Mouse (Mus musculus): ENCODE data around the gene Krt84.

Gene Krt84

GRCm38 (mm10) chr15:101491431-101491830 lies 41.2 kb downstream of the Krt84 start, which contains the start of gene Krt83:
Krt83 (minus strand) TSS chr15:101491512.
- Histone ChIP-seq H3K27me3 (ENCODE audit: insufficient read depth, low read length) (peaks cover 24% of the 10 kb centered on the region; the same call in 1 of the 2 replicates), H3K4me3 (replicated peaks; ENCODE audit: low read length) (no peak within 1 kb of the TSS), H3K4me1 (replicated peaks; ENCODE audit: low read depth, low read length) (peaks cover 12% of the 10 kb centered on the region), H3K9me3 (ENCODE audit: low read length) (peaks cover 25% of the 10 kb centered on the region), H3K36me3 (ENCODE audit: insufficient read depth, low read length) (no peaks in the 10 kb centered on the region)
- TF ChIP-seq CTCF (conservative IDR thresholded peaks at IDR 0.05; ENCODE audit: low read length), result no peak
- TF ChIP-seq POU5F1 (IDR thresholded peaks at IDR 0.05; ENCODE audit: borderline replicate concordance, low read length), result no peak
- TF ChIP-seq NANOG (IDR thresholded peaks at IDR 0.05; ENCODE audit: borderline replicate concordance, low read length), result no peak

- H3K36me3 ChIP-seq (ENCODE audit: insufficient read depth, low read length), result no peaks in the 10 kb centered on the region
- TF ChIP-seq CTCF (conservative IDR thresholded peaks at IDR 0.05; ENCODE audit: low read length) (no peak), POU5F1 (IDR thresholded peaks at IDR 0.05; ENCODE audit: borderline replicate concordance, low read length) (no peak), NANOG (IDR thresholded peaks at IDR 0.05; ENCODE audit: borderline replicate concordance, low read length) (no peak)
- H3K9me3 ChIP-seq (ENCODE audit: low read length), result peaks cover 27% of the 10 kb centered on the region
These were observed 46.5 kb downstream of the Krt84 start for GRCm38 (mm10) chr15:101485911-101486635.

GRCm38 (mm10) chr15:101484939-101485338 lies 47.7 kb downstream of the Krt84 start:
- no peaks in the 10 kb centered on the region for H3K4me1 ChIP-seq (replicated peaks; ENCODE audit: low read depth, low read length)
- no peaks in the 10 kb centered on the region for H3K36me3 ChIP-seq (ENCODE audit: insufficient read depth, low read length)
- no peak for TF ChIP-seq POU5F1 (IDR thresholded peaks at IDR 0.05; ENCODE audit: borderline replicate concordance, low read length)
- TF ChIP-seq NANOG (IDR thresholded peaks at IDR 0.05; ENCODE audit: borderline replicate concordance, low read length), result no peak
- no peak for TF ChIP-seq CTCF (conservative IDR thresholded peaks at IDR 0.05; ENCODE audit: low read length)
- peaks cover 31% of the 10 kb centered on the region for H3K9me3 ChIP-seq (ENCODE audit: low read length)
- H3K4me3 ChIP-seq (replicated peaks; ENCODE audit: low read length), result no peak overlapping the region
- peaks cover 25% of the 10 kb centered on the region for H3K27me3 ChIP-seq (ENCODE audit: insufficient read depth, low read length)

More at GRCm38 (mm10) chr15:101485911-101486635, 46.5 kb downstream of the Krt84 start:
- no peaks in the 10 kb centered on the region for H3K4me1 ChIP-seq (replicated peaks; ENCODE audit: low read depth, low read length)
- H3K4me3 ChIP-seq (replicated peaks; ENCODE audit: low read length), result no peak overlapping the region
- H3K27me3 ChIP-seq (ENCODE audit: insufficient read depth, low read length), result peaks cover 15% of the 10 kb centered on the region; the same call in 1 of the 2 replicates

GRCm38 (mm10) chr15:101483646-101484045 lies 49.0 kb downstream of the Krt84 start:
- no peaks in the 10 kb centered on the region for H3K36me3 ChIP-seq (ENCODE audit: insufficient read depth, low read length)
- no peak overlapping the region for H3K4me3 ChIP-seq (replicated peaks; ENCODE audit: low read length)
- H3K27me3 ChIP-seq (ENCODE audit: insufficient read depth, low read length), result peaks cover 38% of the 10 kb centered on the region
- no peaks in the 10 kb centered on the region for H3K4me1 ChIP-seq (replicated peaks; ENCODE audit: low read depth, low read length)
- peaks cover 41% of the 10 kb centered on the region for H3K9me3 ChIP-seq (ENCODE audit: low read length)
- TF ChIP-seq POU5F1 (IDR thresholded peaks at IDR 0.05; ENCODE audit: borderline replicate concordance, low read length) (no peak), CTCF (conservative IDR thresholded peaks at IDR 0.05; ENCODE audit: low read length) (no peak)

GRCm38 (mm10) chr15:101482056-101482455 lies 50.6 kb downstream of the Krt84 start:
- Histone ChIP-seq H3K4me3 (replicated peaks; ENCODE audit: low read length) (no peak overlapping the region), H3K27me3 (ENCODE audit: insufficient read depth, low read length) (peaks cover 51% of the 10 kb centered on the region), H3K36me3 (ENCODE audit: insufficient read depth, low read length) (no peaks in the 10 kb centered on the region), H3K4me1 (replicated peaks; ENCODE audit: low read depth, low read length) (no peaks in the 10 kb centered on the region), H3K9me3 (ENCODE audit: low read length) (peaks cover 40% of the 10 kb centered on the region)
- no peak for TF ChIP-seq CTCF (conservative IDR thresholded peaks at IDR 0.05; ENCODE audit: low read length)
- no peak for TF ChIP-seq NANOG (IDR thresholded peaks at IDR 0.05; ENCODE audit: borderline replicate concordance, low read length)
- no peak for TF ChIP-seq POU5F1 (IDR thresholded peaks at IDR 0.05; ENCODE audit: borderline replicate concordance, low read length)

- no peak overlapping the region for H3K4me3 ChIP-seq (replicated peaks; ENCODE audit: low read length)
- H3K27me3 ChIP-seq (ENCODE audit: insufficient read depth, low read length), result peaks cover 52% of the 10 kb centered on the region
- peaks cover 47% of the 10 kb centered on the region for H3K9me3 ChIP-seq (ENCODE audit: low read length)
- no peaks in the 10 kb centered on the region for H3K4me1 ChIP-seq (replicated peaks; ENCODE audit: low read depth, low read length)
- TF ChIP-seq POU5F1 (IDR thresholded peaks at IDR 0.05; ENCODE audit: borderline replicate concordance, low read length), result no peak
- TF ChIP-seq NANOG (IDR thresholded peaks at IDR 0.05; ENCODE audit: borderline replicate concordance, low read length), result no peak
- no peak for TF ChIP-seq CTCF (conservative IDR thresholded peaks at IDR 0.05; ENCODE audit: low read length)
- H3K36me3 ChIP-seq (ENCODE audit: insufficient read depth, low read length), result no peaks in the 10 kb centered on the region
These were observed 53.0 kb downstream of the Krt84 start for GRCm38 (mm10) chr15:101479666-101480060.

GRCm38 (mm10) chr15:101479007-101479665 lies 53.5 kb downstream of the Krt84 start:
- TF ChIP-seq NANOG (IDR thresholded peaks at IDR 0.05; ENCODE audit: borderline replicate concordance, low read length) (no peak), POU5F1 (IDR thresholded peaks at IDR 0.05; ENCODE audit: borderline replicate concordance, low read length) (no peak), CTCF (conservative IDR thresholded peaks at IDR 0.05; ENCODE audit: low read length) (no peak)
- Histone ChIP-seq H3K36me3 (ENCODE audit: insufficient read depth, low read length) (no peaks in the 10 kb centered on the region), H3K4me3 (replicated peaks; ENCODE audit: low read length) (peak overlapping the region; percentile 48; the same call in 1 of the 2 replicates), H3K27me3 (ENCODE audit: insufficient read depth, low read length) (peaks cover 53% of the 10 kb centered on the region), H3K9me3 (ENCODE audit: low read length) (peaks cover 47% of the 10 kb centered on the region), H3K4me1 (replicated peaks; ENCODE audit: low read depth, low read length) (no peaks in the 10 kb centered on the region)

Measured in E14TG2a.4 (cell line).